29 mouse cellular contexts compared by ENCODE assay signal in the genomic region with DNA sequence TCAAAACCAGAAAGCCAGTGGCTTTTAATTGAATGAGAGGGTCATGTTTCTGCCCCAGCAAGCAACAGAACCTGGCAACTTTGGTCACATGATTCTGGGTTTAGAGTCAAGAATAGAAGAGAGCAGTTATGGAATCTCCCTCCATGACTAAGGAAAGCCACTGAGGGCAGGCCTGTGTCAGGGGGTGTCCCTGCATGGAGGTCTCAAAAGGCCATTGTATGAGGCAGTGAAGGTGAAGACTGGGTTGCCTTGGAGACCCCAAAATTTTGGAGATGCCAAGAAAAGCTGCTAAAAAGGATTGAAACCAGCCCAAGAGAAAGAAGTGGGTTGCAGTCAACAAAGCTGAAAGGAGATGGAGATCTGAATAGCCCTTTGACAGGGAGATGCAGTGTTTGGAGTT. TPM values are rescaled to one million over a fixed set of nuclear protein-coding genes. Genes with fewer than 3 reads are reported as not detected.
DNase-seq lines count a peak whose midpoint lies in the region; ATAC-seq and TF ChIP-seq lines count a peak whose summit lies in the region.
"Had no signal": no experiment of that assay in that cellular context is flagged by ENCODE, and none has a peak within 500 bp of the region (broad histone marks: within the 10 kb centered on the region; RNA-seq: fewer than 3 reads in every experiment).

No protein-coding gene starts in this region.

- no peak overlapping the region for H3K4me2 ChIP-seq in forebrain, embryonic 14.5 days (ENCODE audit: low read length)
- H3K4me2 ChIP-seq in forebrain, embryonic 13.5 days, result no peak overlapping the region
- no peak overlapping the region for H3K4me2 ChIP-seq in hindbrain, embryonic 16.5 days (ENCODE audit: low read length)
- no peak overlapping the region for H3K4me2 ChIP-seq in hindbrain, embryonic 11.5 days (replicated peaks; ENCODE audit: low read depth, low read length)
- no peak overlapping the region for H3K4me2 ChIP-seq in midbrain, postnatal 0 days (ENCODE audit: low read depth, low read length, poor library complexity, severe bottlenecking)
- H3K4me2 ChIP-seq in midbrain, embryonic 14.5 days (ENCODE audit: low read length), result no peak overlapping the region
- H3K4me2 ChIP-seq: heart, embryonic 12.5 days; heart, embryonic 15.5 days; intestine, embryonic 15.5 days had no signal

- H3K27ac ChIP-seq in forebrain, embryonic 14.5 days (ENCODE audit: low read depth, low read length), result no peak overlapping the region
- no peak overlapping the region for H3K27ac ChIP-seq in forebrain, embryonic 13.5 days
- no peak overlapping the region for H3K27ac ChIP-seq in hindbrain, embryonic 16.5 days (ENCODE audit: low read depth, low read length)
- no peak overlapping the region for H3K27ac ChIP-seq in hindbrain, embryonic 11.5 days (ENCODE audit: low read depth, low read length)
- no peak overlapping the region for H3K27ac ChIP-seq in midbrain, postnatal 0 days (ENCODE audit: low read depth, low read length)
- no peak overlapping the region for H3K27ac ChIP-seq in midbrain, embryonic 14.5 days (replicated peaks; ENCODE audit: low read depth, low read length)
- H3K27ac ChIP-seq: forebrain, embryonic 10.5 days; heart, embryonic 15.5 days; intestine, embryonic 15.5 days had no signal

- H3K4me3 ChIP-seq in forebrain, embryonic 14.5 days (ENCODE audit: low read depth, low read length), result no peak overlapping the region
- no peak overlapping the region for H3K4me3 ChIP-seq in forebrain, embryonic 13.5 days
- no peak overlapping the region for H3K4me3 ChIP-seq in hindbrain, embryonic 16.5 days (ENCODE audit: low read length)
- no peak overlapping the region for H3K4me3 ChIP-seq in hindbrain, embryonic 11.5 days (ENCODE audit: low read depth, low read length)
- no peak overlapping the region for H3K4me3 ChIP-seq in midbrain, postnatal 0 days (ENCODE audit: low read depth, low read length)
- H3K4me3 ChIP-seq in midbrain, embryonic 14.5 days (replicated peaks; ENCODE audit: low read depth, low read length), result no peak overlapping the region
- H3K4me3 ChIP-seq: forebrain, embryonic 10.5 days; heart, embryonic 12.5 days; heart, embryonic 15.5 days; intestine, embryonic 15.5 days had no signal

- intact Hi-C loops in heart, postnatal 14 days (cut with DNase I), result no loop called here

- H3K36me3 ChIP-seq in forebrain, embryonic 14.5 days (ENCODE audit: control insufficient read depth, insufficient read depth, low read length), result no peaks in the 10 kb centered on the region
- no peaks in the 10 kb centered on the region for H3K36me3 ChIP-seq in forebrain, embryonic 13.5 days (ENCODE audit: poor library complexity, severe bottlenecking)
- H3K36me3 ChIP-seq in hindbrain, embryonic 16.5 days (ENCODE audit: control insufficient read depth, insufficient read depth, low read length), result no peaks in the 10 kb centered on the region
- H3K36me3 ChIP-seq in hindbrain, embryonic 11.5 days (ENCODE audit: control insufficient read depth, insufficient read depth, low read length), result no peaks in the 10 kb centered on the region
- H3K36me3 ChIP-seq in midbrain, postnatal 0 days (ENCODE audit: insufficient read depth, low read length), result no peaks in the 10 kb centered on the region
- H3K36me3 ChIP-seq in midbrain, embryonic 14.5 days (ENCODE audit: control insufficient read depth, insufficient read depth, low read length), result no peaks in the 10 kb centered on the region
- H3K36me3 ChIP-seq: forebrain, embryonic 10.5 days; heart, embryonic 12.5 days; heart, embryonic 15.5 days; intestine, embryonic 15.5 days had no signal

- H3K9me3 ChIP-seq in forebrain, embryonic 14.5 days (replicated peaks; ENCODE audit: control insufficient read depth, low read length), result no peaks in the 10 kb centered on the region
- H3K9me3 ChIP-seq in forebrain, embryonic 13.5 days (replicated peaks), result no peaks in the 10 kb centered on the region
- no peaks in the 10 kb centered on the region for H3K9me3 ChIP-seq in hindbrain, embryonic 16.5 days (ENCODE audit: control insufficient read depth, low read length)
- no peaks in the 10 kb centered on the region for H3K9me3 ChIP-seq in hindbrain, embryonic 11.5 days (ENCODE audit: control insufficient read depth, low read length)
- H3K9me3 ChIP-seq in midbrain, postnatal 0 days (ENCODE audit: low read length), result no peaks in the 10 kb centered on the region
- H3K9me3 ChIP-seq in midbrain, embryonic 14.5 days (ENCODE audit: control insufficient read depth, low read length), result no peaks in the 10 kb centered on the region
- H3K9me3 ChIP-seq: forebrain, embryonic 10.5 days; heart, embryonic 12.5 days; heart, embryonic 15.5 days; intestine, embryonic 15.5 days had no signal

- ATAC-seq in forebrain, embryonic 14.5 days, result no peak
- no peak for ATAC-seq in forebrain, embryonic 13.5 days
- ATAC-seq in hindbrain, embryonic 16.5 days, result peak; percentile 77; the same call in 1 of the 2 replicates
- no peak for ATAC-seq in hindbrain, embryonic 11.5 days (ENCODE audit: low FRiP score)
- no peak for ATAC-seq in midbrain, postnatal 0 days (ENCODE audit: low FRiP score)
- no peak for ATAC-seq in midbrain, embryonic 14.5 days (ENCODE audit: low FRiP score, low TSS enrichment)
- ATAC-seq: activated CD4-positive, CD25-positive, alpha-beta regulatory T cell, adult 4 months; intestine, embryonic 15.5 days had no signal

- no peak overlapping the region for H3K9ac ChIP-seq in forebrain, embryonic 14.5 days (ENCODE audit: low read length)
- H3K9ac ChIP-seq in forebrain, embryonic 13.5 days, result no peak overlapping the region
- H3K9ac ChIP-seq in hindbrain, embryonic 16.5 days (ENCODE audit: low read depth, low read length), result no peak overlapping the region
- no peak overlapping the region for H3K9ac ChIP-seq in hindbrain, embryonic 11.5 days (ENCODE audit: low read depth, low read length)
- H3K9ac ChIP-seq in midbrain, postnatal 0 days (replicated peaks; ENCODE audit: low read length, poor library complexity, severe bottlenecking), result no peak overlapping the region
- no peak overlapping the region for H3K9ac ChIP-seq in midbrain, embryonic 14.5 days (replicated peaks; ENCODE audit: low read length)
- H3K9ac ChIP-seq: heart, embryonic 12.5 days; heart, embryonic 15.5 days; intestine, embryonic 15.5 days had no signal

- H3K4me1 ChIP-seq in forebrain, embryonic 14.5 days (ENCODE audit: control insufficient read depth, insufficient read depth, low read length), result peaks cover 12% of the 10 kb centered on the region
- peaks cover 21% of the 10 kb centered on the region for H3K4me1 ChIP-seq in forebrain, embryonic 13.5 days
- H3K4me1 ChIP-seq in hindbrain, embryonic 16.5 days (ENCODE audit: control insufficient read depth, insufficient read depth, low read depth, low read length), result peaks cover 8% of the 10 kb centered on the region
- H3K4me1 ChIP-seq in hindbrain, embryonic 11.5 days (replicated peaks; ENCODE audit: control insufficient read depth, insufficient read depth, low read length), result no peaks in the 10 kb centered on the region
- 0 out of 2 replicates have a peak, but pooled peaks cover 2% of the 10 kb centered on the region for H3K4me1 ChIP-seq in midbrain, postnatal 0 days (ENCODE audit: insufficient read depth, low read length)
- peaks cover 13% of the 10 kb centered on the region for H3K4me1 ChIP-seq in midbrain, embryonic 14.5 days (ENCODE audit: control insufficient read depth, insufficient read depth, low read length)
- H3K4me1 ChIP-seq: heart, embryonic 12.5 days; heart, embryonic 15.5 days; intestine, embryonic 15.5 days had no signal

- DNase-seq in forebrain, embryonic 14.5 days (ENCODE audit: low spot score), result peak; percentile 33
- DNase-seq in heart, adult 11 months, result peak; percentile 28
- DNase-seq in heart, postnatal 14 days, result no peak
- no peak for DNase-seq in hindbrain, embryonic 11.5 days (ENCODE audit: low spot score)
- DNase-seq in midbrain, postnatal 0 days (ENCODE audit: low spot score), result peak; percentile 17
- DNase-seq in midbrain, embryonic 14.5 days, result no peak
- DNase-seq: adrenal gland, adult 8-10 months; adrenal gland, postnatal 25 days; cerebellum, adult 18-20 months; cerebellum, adult 9-10 months; cerebellum, postnatal 14 days; gastrocnemius, postnatal 10 days; heart, adult 18-20 months; heart, postnatal 10 days; heart, postnatal 4 days; kidney, adult 11 months; kidney, adult 8-10 months had no signal

- no peaks in the 10 kb centered on the region for H3K27me3 ChIP-seq in forebrain, embryonic 14.5 days (replicated peaks; ENCODE audit: control insufficient read depth, insufficient read depth, low read length)
- H3K27me3 ChIP-seq in forebrain, embryonic 13.5 days, result no peaks in the 10 kb centered on the region
- H3K27me3 ChIP-seq in hindbrain, embryonic 16.5 days (replicated peaks; ENCODE audit: control insufficient read depth, insufficient read depth, low read length), result no peaks in the 10 kb centered on the region
- H3K27me3 ChIP-seq in hindbrain, embryonic 11.5 days (ENCODE audit: control insufficient read depth, insufficient read depth, low read length), result no peaks in the 10 kb centered on the region
- no peaks in the 10 kb centered on the region for H3K27me3 ChIP-seq in midbrain, postnatal 0 days (ENCODE audit: insufficient read depth, low read length)
- H3K27me3 ChIP-seq in midbrain, embryonic 14.5 days (ENCODE audit: control insufficient read depth, insufficient read depth, low read length), result no peaks in the 10 kb centered on the region
- H3K27me3 ChIP-seq: heart, embryonic 12.5 days; heart, embryonic 15.5 days; intestine, embryonic 15.5 days had no signal

- no peak for TF ChIP-seq CTCF in midbrain, postnatal 0 days (IDR thresholded peaks at IDR 0.05)

RNA-seq across cellular contexts. Expression of gene Prps1l1, which starts 21.2 kb away (rescaled TPM):
- not detected in 2 replicates for polyA plus RNA-seq in forebrain, embryonic 14.5 days (2014; fragmentation: Nextera tagmentation; extraction: Ambion mirVana)
- polyA plus RNA-seq in forebrain, embryonic 13.5 days (2015; fragmentation: Nextera tagmentation; extraction: Ambion mirVana), result not detected in 2 replicates
- total RNA-seq in heart, postnatal 14 days (2021), result not detected
- polyA plus RNA-seq in hindbrain, embryonic 16.5 days (2015; fragmentation: Nextera tagmentation; extraction: Ambion mirVana), result not detected in 2 replicates
- not detected in 2 replicates for polyA plus RNA-seq in hindbrain, embryonic 11.5 days (2014; fragmentation: Nextera tagmentation; extraction: Ambion mirVana)
- total RNA-seq in midbrain, postnatal 0 days (2014; rRNA removed), result not detected in 2 replicates
- not detected in 2 replicates for polyA plus RNA-seq in midbrain, postnatal 0 days (2015; fragmentation: Nextera tagmentation; extraction: Ambion mirVana)
- polyA plus RNA-seq in midbrain, embryonic 14.5 days (2014; fragmentation: Nextera tagmentation; extraction: Ambion mirVana), result not detected in 2 replicates
- total RNA-seq: adrenal gland, adult 8-10 months; adrenal gland, postnatal 25 days; ES-E14; gastrocnemius, adult 18-20 months; gastrocnemius, postnatal 10 days; gastrocnemius, postnatal 4 days; heart, adult 18-20 months; heart, postnatal 10 days; heart, postnatal 4 days had no signal
- polyA plus RNA-seq: embryonic facial prominence, embryonic 11.5 days; embryonic facial prominence, embryonic 14.5 days; forebrain, embryonic 10.5 days; heart, embryonic 12.5 days; heart, embryonic 15.5 days; intestine, embryonic 15.5 days had no signal

RNA-seq across cellular contexts. Expression of gene Snx13, which starts 41.2 kb away (rescaled TPM):
- 27.8 and 38.2 TPM in 2 replicates for polyA plus RNA-seq in forebrain, embryonic 14.5 days (2014; fragmentation: Nextera tagmentation; extraction: Ambion mirVana)
- 22.3 and 23.3 TPM in 2 replicates for polyA plus RNA-seq in forebrain, embryonic 13.5 days (2015; fragmentation: Nextera tagmentation; extraction: Ambion mirVana)
- total RNA-seq in heart, postnatal 14 days (2021), result 10 to 100 TPM; 60.4 to 64.3 TPM
- polyA plus RNA-seq in hindbrain, embryonic 16.5 days (2015; fragmentation: Nextera tagmentation; extraction: Ambion mirVana), result 28.8 and 30.7 TPM in 2 replicates
- 21.8 and 23.6 TPM in 2 replicates for polyA plus RNA-seq in hindbrain, embryonic 11.5 days (2014; fragmentation: Nextera tagmentation; extraction: Ambion mirVana)
- 22.0 and 27.3 TPM in 2 replicates for total RNA-seq in midbrain, postnatal 0 days (2014; rRNA removed)
- polyA plus RNA-seq in midbrain, postnatal 0 days (2015; fragmentation: Nextera tagmentation; extraction: Ambion mirVana), result 21.4 and 22.3 TPM in 2 replicates
- polyA plus RNA-seq in midbrain, embryonic 14.5 days (2014; fragmentation: Nextera tagmentation; extraction: Ambion mirVana), result 27.8 and 34.5 TPM in 2 replicates

Comparison
In these comparisons a context has a peak if more than half of its experiments do, and no peak if none do; other contexts are left out.
1. DNase-seq: peak in forebrain, embryonic 14.5 days (single experiment), heart, adult 11 months (single experiment) and midbrain, postnatal 0 days (single experiment); none in heart, postnatal 14 days (0 of 2), hindbrain, embryonic 11.5 days (single experiment) and midbrain, embryonic 14.5 days (single experiment).